Mouse (Mus musculus): ENCODE measurements around the gene Sfxn2. TPM values are rescaled to one million over a fixed set of nuclear protein-coding genes. Genes with fewer than 3 reads are reported as not detected.

Sfxn2 gene
- total RNA-seq, 2 experiments from 2014 or later: 3.2 to 3.7 TPM

DNA sequence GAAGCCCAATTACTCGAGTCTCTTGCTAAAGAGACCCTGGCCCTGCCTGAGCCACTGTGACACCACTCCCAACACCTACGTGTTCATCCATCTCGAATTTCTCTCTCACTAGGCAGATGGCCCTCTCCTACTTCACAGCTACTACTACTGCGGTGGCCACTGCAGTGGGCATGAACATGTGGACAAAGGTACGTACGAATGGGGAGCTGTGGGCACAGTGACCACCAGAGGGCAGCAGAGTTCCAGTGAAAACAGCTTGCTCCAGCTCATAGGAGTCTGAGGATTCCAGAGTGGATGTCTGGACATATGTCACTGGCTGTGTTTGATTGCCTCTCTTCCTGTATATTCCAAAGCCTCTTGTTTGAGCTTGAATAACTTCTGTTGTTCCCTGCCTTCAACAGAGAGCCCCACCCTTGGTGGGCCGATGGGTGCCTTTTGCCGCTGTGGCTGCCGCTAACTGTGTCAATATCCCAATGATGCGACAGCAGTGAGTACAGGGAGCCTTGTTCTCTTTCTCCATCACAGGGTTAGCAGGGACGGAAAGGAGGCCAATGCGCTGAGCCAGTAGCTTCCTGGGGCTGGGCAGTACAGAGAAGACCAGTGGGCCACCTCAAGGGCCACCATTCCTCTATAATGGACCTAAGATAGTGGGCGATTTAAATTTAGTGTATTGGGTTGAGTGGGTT, 14.8 kb downstream of the Sfxn2 start:
- DNase-seq: peak; percentile 90

DNA sequence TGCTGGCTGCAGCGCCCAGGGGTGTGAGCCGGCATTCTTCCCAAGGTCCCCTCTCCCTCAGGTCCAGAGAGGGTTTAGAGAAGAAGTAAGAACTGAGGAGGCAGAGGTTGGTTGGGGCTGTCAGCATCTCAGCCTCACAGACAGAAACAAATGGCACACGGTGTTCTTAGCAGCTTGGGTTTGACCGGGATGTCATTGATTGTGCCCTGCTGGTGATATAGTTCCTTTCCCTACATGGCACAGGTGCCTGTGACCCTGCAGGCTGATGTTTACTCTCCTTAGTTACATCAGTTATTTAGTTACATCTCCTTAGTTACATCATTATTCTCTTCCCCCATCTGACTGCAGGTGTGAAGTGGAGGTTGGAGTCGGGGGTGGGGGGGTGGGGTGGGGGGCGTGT, 18.4 kb downstream of the Sfxn2 start:
- Histone ChIP-seq H3K4me3 (no peak overlapping the region), H3K27ac (no peak overlapping the region)
- no peak for TF ChIP-seq CTCF (IDR thresholded peaks at IDR 0.05)
- DNase-seq: no peak
- intact Hi-C loops (cut with DNase I): no loop called here

More for the DNA sequence above, 14.8 kb downstream of the Sfxn2 start:
- Histone ChIP-seq H3K4me3 (no peak overlapping the region), H3K27ac (no peak overlapping the region)
- intact Hi-C loops (cut with DNase I): loop anchor here (1.0 to 10.0 kb wide), 2 partner anchors 152 to 277 kb away; no protein-coding TSS in a partner anchor
- peak; percentile 99 for TF ChIP-seq CTCF (IDR thresholded peaks at IDR 0.05)

DNA sequence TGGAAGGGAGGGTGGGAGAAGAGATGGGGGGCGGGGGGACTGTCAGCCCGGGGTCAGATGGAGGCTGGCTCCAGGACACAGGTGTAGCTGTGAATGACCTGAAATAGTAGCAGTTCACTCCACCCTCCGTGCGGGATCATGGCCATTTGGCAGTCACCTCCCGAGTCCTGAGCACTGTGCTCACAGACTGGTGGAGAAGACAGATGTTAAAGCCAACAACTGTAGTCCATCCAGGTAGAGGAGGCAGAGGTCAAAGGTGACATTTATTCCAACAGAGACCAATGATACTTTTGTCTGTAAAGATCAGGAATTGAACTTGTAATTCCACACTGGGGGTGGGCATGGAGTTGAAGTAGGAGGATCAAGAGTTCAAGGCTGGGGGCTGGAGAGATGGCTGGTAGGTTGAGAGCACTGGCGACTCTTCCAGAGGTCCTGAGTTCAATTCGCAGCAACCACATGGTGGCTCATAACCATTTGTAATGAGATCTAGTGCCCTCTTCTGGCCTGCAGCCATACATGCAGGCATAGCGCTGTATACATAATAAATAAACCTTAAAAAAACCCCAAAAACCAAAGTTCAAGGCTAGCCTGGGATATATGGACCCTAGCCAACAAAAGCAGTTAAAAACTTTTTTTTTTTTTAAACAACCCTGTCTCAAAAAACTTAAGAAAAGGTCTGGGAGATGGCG, 19.7 kb downstream of the Sfxn2 start:
- DNase-seq: no peak
- H3K27ac ChIP-seq: no peak overlapping the region
- TF ChIP-seq CTCF (IDR thresholded peaks at IDR 0.05): peak; percentile 18; the same call in 1 of the 2 replicates
- intact Hi-C loops (cut with DNase I): no loop called here
- H3K4me3 ChIP-seq: no peak overlapping the region

GRCm38 (mm10) chr19:46598187-46598586, 25.0 kb downstream of the Sfxn2 start:
- no peak for DNase-seq
- TF ChIP-seq CTCF (IDR thresholded peaks at IDR 0.05): no peak
- Histone ChIP-seq H3K27ac (peak overlapping the region; percentile 88), H3K4me3 (peak overlapping the region; percentile 92)
- intact Hi-C loops (cut with DNase I): no loop called here

GRCm38 (mm10) chr19:46598720-46599252, 25.6 kb downstream of the Sfxn2 start, which contains the start of gene Wbp1l:
TSS of gene Wbp1l (plus strand) at chr19:46599084.
- intact Hi-C loops (cut with DNase I): no loop called here
- TF ChIP-seq CTCF (IDR thresholded peaks at IDR 0.05): no peak
- Histone ChIP-seq H3K4me3 (peak within 1 kb of the TSS; percentile 92), H3K27ac (peak within 1 kb of the TSS; percentile 88)
- DNase-seq: peak; percentile 97

DNA sequence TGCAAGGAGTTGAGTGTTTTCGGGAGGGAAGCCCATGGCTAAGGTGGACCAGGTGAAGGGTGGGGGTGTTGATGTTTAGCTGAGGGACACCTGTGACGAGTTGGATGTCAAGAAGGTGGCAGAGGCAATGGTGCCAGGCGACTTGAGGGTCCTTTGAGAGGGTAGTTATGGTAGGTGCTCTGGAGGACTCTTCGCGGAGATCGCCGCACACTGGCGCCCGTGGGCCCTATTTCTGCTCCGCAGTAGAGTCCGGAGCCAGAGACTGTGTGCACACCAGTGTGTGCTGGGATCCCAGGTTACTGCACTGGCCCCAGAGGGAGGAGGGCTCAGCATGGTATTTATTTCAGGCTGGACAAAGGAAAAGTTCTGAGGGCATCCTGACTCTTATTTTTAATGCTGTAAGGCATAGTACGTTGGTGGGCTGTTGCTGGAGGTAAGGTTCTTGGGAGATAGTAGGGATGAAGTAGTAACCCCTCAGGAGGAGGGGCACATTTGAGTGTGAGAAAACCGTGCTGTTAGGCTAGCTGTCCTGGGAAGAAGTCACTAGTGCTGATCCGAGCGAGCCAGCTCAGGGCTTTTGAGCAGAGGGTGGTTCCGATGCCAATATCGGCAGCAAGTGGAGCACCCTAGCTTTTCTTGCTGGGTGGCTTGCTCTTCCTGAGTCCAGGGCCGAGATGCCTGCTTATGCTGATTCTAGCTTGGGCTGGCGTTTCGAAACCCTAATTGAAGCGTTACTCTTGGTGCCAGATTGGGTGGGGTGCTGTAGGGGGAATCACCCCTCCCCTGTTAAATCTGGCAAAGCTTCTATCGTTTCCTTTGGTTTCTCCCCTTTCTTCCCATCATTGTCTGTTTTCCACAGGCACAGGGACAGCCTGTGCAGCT, 26.5 kb downstream of the Sfxn2 start:
- H3K4me3 ChIP-seq: peak overlapping the region; percentile 92
- DNase-seq: peak; percentile 37
- no peak for TF ChIP-seq CTCF (IDR thresholded peaks at IDR 0.05)
- intact Hi-C loops (cut with DNase I): loop anchor here (10.0 kb wide), 1 partner anchor 55 kb away; no protein-coding TSS in a partner anchor
- peak overlapping the region; percentile 88 for H3K27ac ChIP-seq

DNA sequence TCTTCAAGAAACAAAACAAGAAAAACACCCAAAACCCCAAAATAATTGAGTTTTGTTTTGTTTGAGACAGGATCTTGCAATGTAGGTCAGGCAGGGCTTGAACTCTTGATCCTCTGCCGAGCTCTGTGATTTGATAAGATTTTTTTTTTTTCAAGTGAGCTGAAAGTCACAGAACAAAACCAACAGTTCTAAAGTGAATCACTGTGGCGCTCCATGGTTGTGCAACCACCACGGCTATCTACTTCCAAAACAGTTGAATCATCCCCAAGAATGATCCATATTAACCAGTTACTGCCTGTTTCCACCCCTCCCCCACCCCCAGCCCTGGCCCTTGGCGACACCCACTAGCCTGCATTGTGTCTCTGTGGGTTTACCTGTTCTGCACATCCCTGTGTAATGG, 27.2 kb downstream of the Sfxn2 start:
- peak overlapping the region; percentile 92 for H3K4me3 ChIP-seq
- no peak for DNase-seq
- intact Hi-C loops (cut with DNase I): loop anchor here (10.0 kb wide), 1 partner anchor 54 kb away; no protein-coding TSS in a partner anchor
- TF ChIP-seq CTCF (IDR thresholded peaks at IDR 0.05): no peak
- H3K27ac ChIP-seq: peak overlapping the region; percentile 88

DNA sequence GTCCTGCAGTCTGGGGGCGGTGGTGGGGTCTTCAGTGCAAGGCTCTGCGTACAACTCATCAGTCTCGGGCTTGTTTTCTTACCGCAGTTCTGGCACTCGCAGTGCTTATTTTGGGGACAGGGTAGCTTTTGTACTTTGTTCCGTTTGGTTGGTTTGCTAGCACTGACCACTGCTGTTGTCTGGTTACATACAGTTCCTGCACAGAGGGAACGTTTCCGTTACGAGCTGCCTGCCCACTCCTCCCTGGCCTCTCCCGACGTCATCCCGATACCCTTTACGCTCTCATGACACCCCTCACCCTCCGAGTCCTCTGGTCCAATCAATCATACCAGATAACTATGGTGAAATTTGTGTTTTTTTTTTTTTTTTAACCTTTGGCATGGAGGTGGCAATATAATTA, 28.3 kb downstream of the Sfxn2 start:
- intact Hi-C loops (cut with DNase I): loop anchor here (10.0 kb wide), 1 partner anchor 53 kb away; no protein-coding TSS in a partner anchor
- Histone ChIP-seq H3K4me3 (peak overlapping the region; percentile 17; the same call in 1 of the 2 replicates), H3K27ac (no peak overlapping the region)
- no peak for DNase-seq
- TF ChIP-seq CTCF (IDR thresholded peaks at IDR 0.05): no peak

GRCm38 (mm10) chr19:46602406-46602805, 29.2 kb downstream of the Sfxn2 start:
- no peak for TF ChIP-seq CTCF (IDR thresholded peaks at IDR 0.05)
- H3K27ac ChIP-seq: no peak overlapping the region
- H3K4me3 ChIP-seq: no peak overlapping the region
- no peak for DNase-seq
- intact Hi-C loops (cut with DNase I): loop anchor here (10.0 kb wide), 1 partner anchor 52 kb away; no protein-coding TSS in a partner anchor

GRCm38 (mm10) chr19:46606718-46607117, 33.6 kb downstream of the Sfxn2 start:
- TF ChIP-seq CTCF (IDR thresholded peaks at IDR 0.05): no peak
- intact Hi-C loops (cut with DNase I): loop anchor here (10.0 kb wide), 1 partner anchor 48 kb away; no protein-coding TSS in a partner anchor
- Histone ChIP-seq H3K27ac (no peak overlapping the region), H3K4me3 (no peak overlapping the region)
- DNase-seq: no peak

DNA sequence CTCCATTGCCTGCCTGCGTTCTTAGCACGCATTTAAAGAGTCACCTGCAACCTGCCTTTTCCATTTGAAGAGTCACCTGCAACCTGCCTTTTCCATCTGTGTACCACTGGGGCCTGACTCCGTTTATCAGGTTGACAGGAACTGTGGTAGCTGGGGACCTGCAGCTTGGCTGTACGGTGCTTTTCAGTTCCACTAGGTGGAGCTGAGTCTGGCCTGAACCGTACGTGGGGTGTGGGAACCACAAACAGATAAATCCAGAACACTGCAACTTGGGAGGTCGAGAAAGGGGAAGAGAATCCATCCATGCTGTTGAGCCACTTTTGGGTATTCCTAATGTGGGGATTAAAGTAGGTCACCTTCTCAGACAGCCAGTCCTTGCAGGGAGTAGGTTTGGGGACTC, 34.3 kb downstream of the Sfxn2 start:
- intact Hi-C loops (cut with DNase I): loop anchor here (10.0 kb wide), 1 partner anchor 47 kb away; no protein-coding TSS in a partner anchor
- Histone ChIP-seq H3K27ac (peak overlapping the region; percentile 76), H3K4me3 (peak overlapping the region; percentile 26; the same call in 1 of the 2 replicates)
- peak; percentile 74 for TF ChIP-seq CTCF (IDR thresholded peaks at IDR 0.05)
- peak; percentile 65 for DNase-seq

DNA sequence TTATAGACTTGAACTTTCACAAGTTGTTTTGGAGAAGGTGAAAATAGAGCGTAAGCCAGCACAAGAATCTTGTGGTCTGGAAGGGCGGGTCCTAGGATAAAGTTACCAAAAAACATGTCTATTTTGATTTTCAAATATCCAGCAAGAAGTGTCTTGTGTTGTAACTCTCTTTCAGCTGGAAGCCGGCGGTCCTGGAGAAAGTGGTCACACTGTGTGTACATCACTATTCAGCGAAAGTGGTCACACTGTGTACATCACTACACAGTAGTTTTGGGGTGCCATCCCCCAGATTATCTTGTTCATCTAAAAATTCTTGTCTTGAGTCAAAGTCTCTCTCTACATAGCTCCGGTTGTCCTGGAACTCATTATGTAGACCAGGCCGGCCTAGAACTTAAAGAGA, 35.0 kb downstream of the Sfxn2 start:
- Histone ChIP-seq H3K4me3 (no peak overlapping the region), H3K27ac (peak overlapping the region; percentile 76)
- no peak for TF ChIP-seq CTCF (IDR thresholded peaks at IDR 0.05)
- intact Hi-C loops (cut with DNase I): loop anchor here (10.0 kb wide), 1 partner anchor 47 kb away; no protein-coding TSS in a partner anchor
- no peak for DNase-seq

Data from gastrocnemius, adult 2 months (tissue).